Mouse (Mus musculus) bone marrow macrophage, adult 2 months (primary cell): Measurements from ENCODE around the gene Tmem109.

Source experiments
- CTCF ChIP-seq: IDR thresholded peaks from 2 replicates; pipeline ENCODE4 v1.5.1; 2012; ENCODE audit warnings: low read depth, mild to moderate bottlenecking, low read length, moderate library complexity
- POLR2A ChIP-seq: IDR thresholded peaks from 2 replicates; pipeline ENCODE4 v1.6.1; 2012; ENCODE audit warnings: mild to moderate bottlenecking, low read depth, low read length, borderline replicate concordance

- TF ChIP-seq POLR2A (no peak), CTCF (no peak)
Observed at GRCm38 (mm10) chr19:10904927-10905727, 23.3 kb upstream of the Tmem109 start.
